Mouse (Mus musculus) right cerebral cortex, postnatal 10 days (tissue): ENCODE results near the gene Gm11437.

Experiments
- DNase-seq, 2 experiments: peaks; one replicate each; pipeline ENCODE4 v3.0.0; 2021; ENCODE audit warnings: low spot score in 2 of 2

The Gm11437 gene

DNA sequence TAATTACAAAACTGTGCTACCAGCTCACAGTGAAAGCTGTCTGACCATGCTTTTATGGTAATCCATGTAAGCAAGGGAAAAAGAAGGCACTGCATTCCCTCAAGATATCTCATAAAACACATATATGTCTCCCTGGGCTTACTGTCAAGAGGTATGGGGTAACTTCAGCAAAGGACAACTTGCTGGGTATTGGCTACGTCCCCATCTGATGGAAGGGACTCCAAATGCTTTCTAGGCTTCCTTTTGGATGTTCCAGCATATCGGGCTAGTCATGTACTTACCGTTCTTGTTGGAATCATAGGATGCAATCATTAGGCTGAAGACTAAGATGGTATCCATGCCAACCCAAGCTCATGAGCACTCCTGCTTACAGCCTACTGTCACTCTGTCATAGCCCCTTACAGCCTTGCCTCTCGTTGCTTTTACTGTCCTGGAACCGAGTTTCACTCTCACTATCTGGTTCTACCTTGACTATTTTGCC, at the start of gene Gm11437:
Gm11437 (minus strand) TSS at position 431 of the 481 bp plus-strand sequence.
- no peak for DNase-seq

DNA sequence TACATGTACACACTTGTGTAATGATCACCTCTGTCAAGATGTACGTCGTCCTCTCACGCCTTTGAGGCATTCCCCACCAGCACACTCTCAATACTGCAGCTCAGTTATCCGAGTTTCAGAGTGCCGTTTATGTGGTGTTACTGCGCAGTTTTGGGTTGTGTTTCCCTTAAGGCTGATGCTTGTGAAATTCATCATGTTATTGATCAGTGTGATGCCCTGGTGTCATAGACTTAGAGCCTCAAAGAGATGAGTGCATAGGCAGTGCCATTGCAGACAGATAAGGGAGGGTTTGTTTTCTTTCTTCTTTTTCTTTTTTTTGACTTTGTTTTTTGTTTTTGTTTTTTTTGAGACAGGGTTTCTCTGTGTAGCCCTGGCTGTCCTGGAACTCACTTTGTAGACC, 43.6 kb upstream of the Gm11437 start:
- no peak for DNase-seq

DNA sequence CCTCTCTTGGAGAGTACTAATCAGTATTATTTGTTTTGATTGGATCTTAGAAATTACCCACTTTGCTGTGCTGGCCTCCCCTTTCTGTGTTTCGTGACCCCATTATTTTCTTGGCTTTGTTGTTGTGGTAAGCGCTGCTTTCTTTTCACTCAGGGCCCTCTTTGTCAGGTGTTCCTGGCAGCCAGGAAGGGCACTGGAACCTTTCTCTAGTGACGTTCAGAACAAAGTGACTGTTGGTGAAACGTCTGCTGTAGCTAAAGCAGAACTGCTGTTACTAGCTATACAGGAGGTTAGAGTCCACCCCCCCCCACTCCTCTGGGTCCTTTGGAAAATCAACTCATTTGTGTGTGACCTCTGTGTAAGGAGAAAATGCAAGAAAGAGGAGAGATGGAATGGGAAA, 38.5 kb upstream of the Gm11437 start:
- no peak for DNase-seq

DNA sequence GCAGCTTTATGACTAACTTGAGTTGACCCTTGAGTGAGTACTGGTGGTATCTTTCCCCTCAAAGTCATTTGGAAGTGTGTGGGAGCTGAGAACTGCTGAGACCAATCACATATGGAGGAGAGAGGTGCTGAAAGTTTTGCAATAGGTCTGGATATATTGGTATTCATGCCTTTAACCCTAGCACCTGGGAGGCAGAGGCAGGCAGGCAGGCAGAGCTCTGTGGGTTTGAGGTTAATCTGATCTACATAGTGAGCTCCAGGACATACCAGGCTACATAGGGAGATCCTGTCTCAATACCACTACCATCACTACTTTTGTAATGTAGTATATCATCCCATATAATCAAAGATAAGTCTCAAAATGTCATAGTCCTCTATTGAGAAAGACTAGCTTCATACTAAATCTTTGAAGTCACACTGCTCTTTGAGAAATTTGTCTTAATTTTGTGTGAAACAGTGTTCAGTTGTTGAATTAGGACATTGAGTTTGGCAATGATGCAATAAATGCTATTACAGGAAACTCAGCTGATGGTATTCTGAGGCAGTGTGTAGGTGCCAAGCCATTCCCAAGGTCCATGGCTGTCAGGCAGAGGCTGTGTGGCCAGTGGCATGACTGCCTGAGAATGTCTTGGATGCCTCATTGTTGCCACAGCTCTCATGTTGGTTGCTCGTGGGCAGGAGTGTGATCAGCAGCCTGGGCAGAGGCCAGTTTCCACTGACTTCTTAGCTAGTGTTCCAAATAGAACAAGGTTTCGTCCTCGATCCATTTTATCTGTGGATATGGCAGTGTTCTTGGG, 30.5 kb upstream of the Gm11437 start:
- no peak for DNase-seq

DNA sequence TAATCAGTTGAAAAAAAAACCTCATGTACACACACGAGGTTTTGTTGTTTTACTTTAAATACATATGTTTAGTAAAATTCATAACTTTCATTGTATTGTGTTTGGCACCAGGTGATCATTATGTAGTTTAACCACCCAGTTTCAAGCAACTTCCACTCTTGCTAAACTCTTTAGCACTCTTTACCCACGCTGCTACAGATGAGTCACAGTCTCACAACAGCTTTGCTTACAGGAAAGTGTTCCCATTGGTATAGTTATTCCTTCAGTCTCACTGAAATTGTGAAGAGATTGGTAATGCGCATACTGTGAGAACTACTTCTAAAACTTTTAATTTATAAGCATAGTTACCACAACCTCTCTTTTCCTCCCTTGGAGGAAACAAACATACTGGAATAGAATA, 27.5 kb upstream of the Gm11437 start:
- DNase-seq: no peak

DNA sequence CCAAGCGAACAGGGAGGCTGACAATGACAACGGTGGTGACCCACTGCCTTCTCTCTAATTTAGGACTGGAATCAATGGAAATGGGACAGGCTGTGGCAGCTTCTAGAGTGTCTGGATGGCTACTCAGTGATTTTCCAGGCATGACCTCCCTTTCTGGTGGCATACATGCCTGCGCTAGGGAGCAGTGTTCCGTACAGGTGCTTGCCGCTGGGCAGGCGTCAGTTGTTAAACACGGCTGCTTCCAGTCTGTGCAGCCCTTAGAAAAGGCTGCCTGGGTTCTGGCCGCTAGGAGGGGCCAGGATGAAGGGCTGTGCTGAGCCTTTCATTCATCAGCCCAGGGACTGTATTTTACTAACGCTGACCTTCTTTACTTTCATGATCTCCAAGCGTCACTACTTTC, 26.0 kb upstream of the Gm11437 start:
- DNase-seq: no peak

DNA sequence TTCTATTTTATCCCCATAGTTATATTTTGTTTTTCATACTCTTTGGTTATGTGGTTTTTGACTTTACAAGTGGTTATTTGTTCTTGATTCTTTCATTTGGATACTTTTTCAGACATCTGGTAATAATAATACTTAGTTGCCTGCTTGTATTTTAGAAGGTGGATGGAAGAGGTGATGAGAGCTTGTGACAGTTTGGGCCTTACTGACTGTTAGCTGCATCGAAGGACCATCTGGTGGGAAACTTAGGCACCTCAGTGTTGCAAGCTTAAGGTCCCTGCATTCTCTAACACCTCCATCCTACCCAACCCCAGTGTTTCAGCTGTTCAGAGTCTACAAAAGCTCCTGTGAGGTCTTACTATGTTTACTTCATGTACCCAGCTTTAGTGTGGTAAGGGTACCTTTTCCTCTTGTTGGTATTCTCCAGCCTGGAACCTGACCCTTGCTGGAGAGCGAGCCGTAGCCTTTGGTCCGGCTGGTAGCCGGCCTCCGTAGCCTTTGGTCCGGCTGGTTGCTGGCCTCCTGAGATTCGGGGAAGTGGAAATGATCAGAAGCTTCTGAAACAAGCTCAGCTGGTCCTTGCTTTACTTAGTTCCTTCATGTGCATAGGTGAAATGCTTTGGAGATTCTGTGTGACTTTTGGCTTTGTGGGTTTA, 23.4 kb upstream of the Gm11437 start:
- no peak for DNase-seq

DNA sequence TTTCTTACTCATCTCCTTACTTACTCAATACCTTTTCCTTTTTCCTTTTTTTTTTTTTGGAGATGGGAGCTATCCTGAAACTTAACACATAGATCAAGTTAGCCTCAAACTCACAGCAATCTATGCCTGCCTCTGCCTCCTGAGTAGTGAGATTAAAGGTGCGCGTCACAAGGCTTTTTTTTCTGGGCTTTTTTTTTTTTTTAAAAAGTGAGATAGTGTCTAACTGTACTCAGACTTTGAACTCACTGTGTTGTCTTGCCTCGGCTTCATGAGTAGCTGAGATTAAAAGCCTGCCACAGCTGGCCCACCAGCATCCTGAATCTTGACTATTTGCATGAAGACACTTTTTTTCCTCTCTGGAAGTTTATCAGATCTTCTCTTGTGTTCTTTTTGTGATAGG, 21.3 kb upstream of the Gm11437 start:
- DNase-seq: no peak

DNA sequence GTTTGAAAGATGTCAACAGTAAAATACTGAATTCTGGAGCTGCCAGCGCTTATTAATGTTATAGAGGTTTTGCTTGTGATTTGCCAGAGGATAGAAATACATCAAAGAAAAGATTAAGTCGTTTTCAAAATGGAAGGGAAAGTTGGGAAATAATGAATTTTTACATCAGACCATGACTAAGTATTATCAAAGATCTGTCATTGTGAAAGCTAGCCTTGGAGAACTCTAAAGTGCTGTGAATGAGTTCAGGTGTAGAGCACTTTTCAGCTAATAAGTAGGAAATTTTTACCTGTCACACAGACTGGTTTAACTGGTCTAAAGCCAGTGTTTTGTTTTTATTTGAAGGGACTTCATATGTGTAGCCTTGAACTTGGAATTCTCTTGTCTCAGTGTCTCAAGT, 14.0 kb upstream of the Gm11437 start:
- no peak for DNase-seq

DNA sequence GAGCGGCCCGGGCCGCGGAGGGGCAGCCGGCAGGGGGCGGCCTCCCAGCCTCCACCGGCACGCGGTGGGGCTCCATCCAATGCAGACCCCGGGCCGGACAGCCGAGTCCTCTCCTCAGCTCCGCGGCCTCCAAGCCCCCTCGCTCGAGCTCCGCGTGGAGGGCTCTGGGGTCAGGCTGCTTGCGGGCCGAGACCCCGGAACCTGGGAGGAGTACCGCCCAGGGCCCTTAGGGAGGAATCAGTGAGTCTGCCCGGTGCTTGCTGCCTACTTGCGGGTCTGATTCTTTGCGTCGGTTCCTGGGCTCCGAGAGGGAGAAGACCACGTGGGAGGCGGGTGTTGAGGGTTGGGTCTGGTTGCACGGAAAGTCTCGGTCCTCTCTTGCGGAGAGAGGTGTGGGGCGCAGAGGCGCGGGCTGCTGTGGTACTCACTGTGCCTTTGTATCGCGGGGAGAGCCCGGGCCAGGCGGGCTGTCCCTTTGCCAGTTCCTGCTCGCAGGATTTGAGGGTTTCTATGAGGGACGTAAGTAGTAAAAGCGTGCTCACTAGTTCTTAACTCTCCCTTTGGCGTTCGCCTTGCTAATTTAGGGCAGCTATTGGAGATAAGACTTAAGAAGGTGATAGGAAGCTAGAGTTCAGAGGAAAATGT, 12.8 kb upstream of the Gm11437 start:
- DNase-seq: peak; percentile 83 to 88

DNA sequence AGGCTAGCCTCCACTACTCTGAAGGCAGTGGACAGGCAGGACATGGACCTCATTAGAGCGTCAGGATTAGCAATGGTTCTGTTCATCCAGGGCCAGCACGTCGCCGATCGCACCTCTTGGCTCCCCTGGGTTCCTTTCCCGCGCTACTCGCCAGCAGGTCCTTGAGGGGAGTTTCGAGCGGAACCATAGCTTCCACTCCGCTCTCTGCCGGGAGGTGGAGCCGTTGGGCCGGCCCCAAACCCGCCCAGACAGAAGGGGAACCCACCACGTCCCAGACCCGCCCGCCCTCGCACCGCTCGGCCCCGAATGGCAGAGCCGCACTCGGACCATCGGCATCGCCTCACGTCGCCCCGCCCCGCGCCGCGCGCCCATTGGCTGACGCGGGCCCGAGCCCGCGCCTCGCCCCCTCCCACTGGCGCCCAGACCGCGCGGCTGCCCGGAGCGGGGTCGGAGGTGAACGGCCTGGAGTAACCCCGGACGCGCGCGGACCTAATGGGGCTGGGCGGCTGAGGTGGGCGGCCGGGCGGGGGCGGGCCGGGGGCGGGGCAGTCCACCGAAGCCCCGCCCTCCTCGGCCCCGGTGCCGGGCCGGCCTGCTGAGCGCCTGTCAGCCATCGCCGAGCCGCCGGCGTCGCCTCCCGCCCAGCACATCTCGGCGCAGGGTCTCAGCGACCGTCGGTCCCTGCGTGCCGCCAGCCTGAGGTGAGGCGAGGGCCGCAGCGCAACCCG, 12.1 kb upstream of the Gm11437 start:
- peak; percentile 96 for DNase-seq

DNA sequence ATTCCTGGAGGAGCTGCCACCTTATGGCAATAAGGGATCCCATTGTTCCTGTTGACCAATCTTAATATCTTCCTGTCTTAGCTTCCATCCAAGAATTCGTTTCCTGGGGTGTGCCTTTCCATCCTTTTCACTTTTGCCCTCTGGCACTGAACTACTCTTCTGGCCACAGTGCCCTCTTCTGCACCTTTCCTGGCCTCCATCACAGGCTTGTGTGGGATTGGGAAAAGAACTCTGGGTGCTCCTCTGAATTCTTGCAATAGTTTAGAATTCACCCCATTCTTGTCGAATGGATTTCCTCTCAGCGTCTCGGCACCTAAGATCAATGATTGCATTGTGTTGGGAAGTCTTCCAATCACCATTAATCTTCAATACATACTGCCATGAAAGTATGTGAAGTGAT, 11.3 kb upstream of the Gm11437 start:
- no peak for DNase-seq

DNA sequence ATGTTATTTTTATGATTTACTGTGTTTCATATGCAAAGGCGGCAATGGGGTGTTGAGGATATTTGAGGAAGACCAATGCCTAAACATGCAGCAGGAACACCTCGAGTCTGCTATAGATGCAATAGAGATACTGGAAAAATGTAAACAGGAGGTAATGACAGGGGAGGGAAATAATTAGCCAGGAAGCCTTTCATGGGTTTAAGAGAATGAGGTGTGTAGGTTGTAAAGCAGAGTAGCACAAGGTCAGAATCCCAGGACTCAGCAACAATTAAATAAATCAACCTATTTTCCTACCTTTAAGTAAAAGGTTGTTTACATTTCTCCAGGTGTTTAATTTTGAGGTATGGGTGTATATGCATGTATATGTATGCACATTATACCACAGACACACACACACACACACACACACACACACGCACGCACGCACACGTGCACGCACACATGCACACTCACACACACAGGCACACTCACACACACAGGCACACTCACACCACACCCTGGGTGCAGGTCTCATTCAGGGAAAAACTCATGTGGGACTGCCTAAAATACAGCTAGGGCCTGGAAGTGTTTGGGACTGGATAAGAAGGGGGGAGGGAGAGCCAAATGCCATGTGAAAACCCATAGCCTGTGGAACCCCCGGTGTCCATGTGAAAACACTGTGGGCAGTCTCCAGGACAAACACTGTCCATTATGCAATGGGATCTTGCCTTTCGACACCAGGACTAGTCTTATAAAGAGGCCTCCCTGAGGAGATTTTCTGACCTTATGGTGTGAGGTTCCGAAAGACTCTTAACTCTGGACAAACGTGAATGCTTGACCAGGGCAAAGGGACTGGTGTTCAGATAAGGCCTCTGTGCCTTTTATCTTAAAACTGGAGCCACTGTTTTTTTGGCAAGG, 5.5 kb upstream of the Gm11437 start:
- no peak for DNase-seq

DNA sequence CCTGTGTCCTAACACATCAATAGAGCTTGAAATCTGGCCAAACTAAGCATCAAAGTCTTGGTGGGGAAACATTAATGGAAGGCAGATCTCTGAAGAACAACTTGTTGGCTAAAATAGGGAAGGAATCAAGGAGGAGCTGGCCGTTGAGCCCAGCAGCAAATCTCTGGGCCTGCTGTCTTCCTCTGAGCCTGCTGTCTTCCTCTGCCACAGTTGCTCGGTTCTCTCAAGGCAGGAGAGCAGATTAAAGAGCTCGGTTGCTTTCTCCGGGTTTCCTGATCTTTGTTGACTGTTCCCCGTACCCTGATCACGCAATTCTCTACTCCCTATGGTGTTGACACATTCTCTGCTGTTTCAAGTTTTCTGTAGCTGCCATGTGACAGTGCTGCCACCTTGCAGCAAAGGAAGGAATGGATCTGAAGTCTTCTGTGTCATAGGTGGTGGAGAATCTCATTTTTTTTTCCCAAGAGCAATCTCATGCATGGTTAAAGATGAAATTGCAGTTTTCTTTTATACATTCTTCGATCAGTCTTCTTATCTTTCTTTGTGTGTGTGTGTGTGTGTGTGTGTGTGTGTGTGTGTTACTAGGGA, 1.5 kb upstream of the Gm11437 start:
- peak; percentile 61 to 62 for DNase-seq

DNA sequence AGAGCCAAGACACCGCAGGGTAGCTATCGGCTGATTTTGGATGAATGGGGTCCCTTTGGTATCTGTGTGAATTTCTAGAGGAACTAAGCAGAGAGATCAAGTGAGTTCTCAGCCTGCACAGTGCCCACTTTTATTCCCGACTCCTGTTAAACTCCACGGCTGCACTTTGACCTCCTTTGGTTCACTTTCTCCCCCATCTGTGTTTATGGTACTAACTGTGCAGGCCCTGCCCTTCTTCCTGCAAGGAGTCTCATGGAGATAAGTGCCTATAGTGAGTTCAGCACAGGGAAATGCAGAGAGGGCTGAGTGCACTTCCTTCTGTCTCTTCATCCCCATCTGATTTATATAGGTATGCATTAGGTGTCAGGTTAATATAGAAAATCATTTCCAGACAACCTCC, 2.7 kb downstream of the Gm11437 start:
- no peak for DNase-seq

DNA sequence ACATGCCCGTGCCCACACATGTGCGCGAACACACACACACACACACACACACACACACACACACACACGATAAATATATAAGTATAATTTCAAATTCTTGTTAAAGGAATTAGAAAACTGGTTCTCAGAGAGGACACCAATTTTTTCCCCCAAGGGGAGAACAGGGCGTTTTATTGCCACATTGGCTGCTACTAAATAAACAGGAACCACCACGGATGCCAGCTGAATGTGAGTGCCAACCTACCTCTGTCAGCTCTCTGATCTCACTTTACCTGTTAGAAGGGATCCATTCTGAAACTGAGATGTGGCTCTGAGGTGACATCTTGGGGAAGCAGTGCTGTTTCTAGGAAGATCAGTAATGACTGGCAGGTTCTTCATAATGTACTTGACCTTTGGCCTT, 3.2 kb downstream of the Gm11437 start:
- DNase-seq: no peak

DNA sequence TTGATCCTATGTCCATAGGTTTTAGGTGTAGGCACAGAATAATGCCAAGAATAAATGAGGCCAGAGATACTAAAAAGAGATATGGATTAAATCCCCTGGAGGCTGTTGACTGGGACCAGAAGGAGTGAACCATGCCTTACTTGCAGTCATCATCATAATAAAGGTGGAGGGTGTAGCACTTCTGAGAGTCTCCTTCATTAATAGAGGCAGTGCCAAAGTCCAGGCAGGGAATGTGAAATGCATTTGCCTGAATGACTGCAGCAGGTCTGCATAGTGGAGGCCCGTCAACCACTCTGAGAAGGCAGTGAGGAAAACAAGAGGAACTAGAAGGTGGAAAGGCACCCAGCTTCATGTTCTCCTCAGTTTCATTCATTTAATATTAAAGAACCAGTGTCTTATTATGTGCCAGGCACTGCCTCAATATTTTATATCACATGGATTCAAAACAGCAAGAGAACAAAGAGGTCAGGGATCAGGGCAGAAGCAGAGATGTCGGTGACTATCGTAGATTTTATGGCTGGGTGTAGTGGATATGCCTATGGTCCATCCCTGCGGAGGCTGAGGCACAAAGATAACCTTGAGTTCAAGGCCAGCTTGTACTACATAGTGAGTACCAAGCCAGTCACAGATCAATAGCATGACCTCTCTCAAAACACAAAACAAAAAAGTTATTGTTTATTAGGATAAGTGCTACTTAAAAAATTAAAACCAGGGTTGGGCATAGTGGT, 10.6 kb downstream of the Gm11437 start:
- no peak for DNase-seq

DNA sequence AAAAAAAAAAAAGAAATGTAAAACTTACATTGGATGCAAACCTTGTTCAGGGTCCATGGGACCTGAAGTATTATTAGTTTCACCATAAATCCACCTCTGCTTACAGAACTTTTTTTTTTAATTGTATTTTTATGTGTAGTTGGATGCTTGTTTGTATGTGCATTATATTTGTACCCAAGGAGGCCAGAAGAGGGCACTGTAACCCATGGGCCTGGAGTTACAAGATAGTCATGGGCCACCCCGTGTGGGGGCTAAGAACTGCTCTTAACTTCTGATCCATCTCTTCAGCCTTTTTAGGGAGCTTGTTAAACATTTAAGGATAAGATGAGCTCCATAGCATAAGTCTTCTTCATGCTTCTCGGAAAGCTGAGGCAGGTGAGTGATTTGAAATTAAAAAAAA, 16.4 kb downstream of the Gm11437 start:
- DNase-seq: no peak

DNA sequence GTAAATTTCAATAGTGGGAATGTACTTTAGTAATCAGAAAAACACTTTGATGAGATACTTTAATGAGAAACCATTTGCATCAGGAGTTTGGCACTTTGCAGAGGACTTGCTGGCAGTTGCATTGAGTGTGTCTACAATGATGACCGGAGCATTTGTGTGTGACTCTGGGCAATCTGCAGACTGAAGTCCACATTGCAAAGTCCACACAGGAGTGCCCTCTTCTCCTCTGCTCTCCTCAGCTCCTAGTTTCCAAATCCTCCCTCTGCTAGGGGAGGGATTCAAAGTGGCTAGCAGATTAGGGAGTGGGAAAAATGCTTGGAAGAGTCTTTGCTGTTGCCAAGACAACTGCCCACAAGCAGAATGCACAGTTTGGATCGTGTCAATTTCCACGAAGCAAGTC, 21.2 kb downstream of the Gm11437 start:
- no peak for DNase-seq

DNA sequence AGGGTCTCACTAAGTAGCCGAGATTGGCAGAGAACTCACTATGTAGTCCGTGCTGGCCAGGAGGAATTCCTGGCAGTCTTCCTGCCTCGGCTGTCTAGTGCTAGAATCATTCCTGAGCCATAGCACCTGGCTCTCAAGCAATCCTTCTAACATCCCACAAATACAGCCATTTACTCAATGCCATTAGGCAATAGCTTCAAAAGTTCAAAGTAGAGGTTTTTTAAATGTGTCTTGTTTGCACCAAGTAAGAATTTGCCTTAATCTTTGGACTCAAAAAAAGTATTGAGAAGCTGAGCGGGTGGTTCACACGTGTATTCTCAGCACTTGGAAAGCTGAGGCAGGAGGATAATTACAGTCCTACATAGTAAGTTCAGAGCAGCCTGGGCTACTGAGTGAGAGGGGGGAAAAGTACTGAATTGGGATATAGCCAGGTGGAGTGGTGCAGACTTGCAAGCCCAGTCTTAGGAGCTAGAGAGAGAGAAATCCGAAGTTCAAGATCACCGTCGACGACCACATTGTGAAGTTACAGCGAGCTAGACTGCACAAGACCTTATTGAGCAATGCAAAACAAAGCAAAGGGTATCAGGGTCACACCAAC, 22.0 kb downstream of the Gm11437 start:
- no peak for DNase-seq
